Mouse (Mus musculus): ENCODE measurements around the gene Glmn.

Gene Glmn

GRCm38 (mm10) chr5:107597301-107598077 is at the start of gene Glmn, which contains the start of gene Rpap2:
TSS of gene Glmn (minus strand) at chr5:107597888.
TSS of gene Rpap2 (plus strand) at chr5:107597373.
- DNase-seq (ENCODE audit: low spot score): peak; percentile 63

GRCm38 (mm10) chr5:107645935-107646334 is 48.2 kb upstream of the Glmn start:
- DNase-seq (ENCODE audit: low spot score): no peak

- peak; percentile 36 for DNase-seq (ENCODE audit: low spot score)
These were observed 46.9 kb upstream of the Glmn start for GRCm38 (mm10) chr5:107644595-107644994.

- no peak for DNase-seq (ENCODE audit: low spot score)
These were observed 40.7 kb upstream of the Glmn start for GRCm38 (mm10) chr5:107638366-107638765.

- no peak for DNase-seq (ENCODE audit: low spot score)
These were observed 39.4 kb upstream of the Glmn start for GRCm38 (mm10) chr5:107637106-107637505.

- no peak for DNase-seq (ENCODE audit: low spot score)
These were observed 36.0 kb upstream of the Glmn start for GRCm38 (mm10) chr5:107633651-107634050.

- DNase-seq (ENCODE audit: low spot score): no peak
These were observed 23.6 kb upstream of the Glmn start for GRCm38 (mm10) chr5:107621327-107621726.

GRCm38 (mm10) chr5:107617986-107618385 is 20.3 kb upstream of the Glmn start:
- DNase-seq (ENCODE audit: low spot score): no peak

GRCm38 (mm10) chr5:107611224-107611623 is 13.5 kb upstream of the Glmn start:
- peak; percentile 69 for DNase-seq (ENCODE audit: low spot score)

- no peak for DNase-seq (ENCODE audit: low spot score)
These were observed 692 bp upstream of the Glmn start for GRCm38 (mm10) chr5:107598380-107598779.

GRCm38 (mm10) chr5:107569148-107569547 is 28.5 kb downstream of the Glmn start:
- no peak for DNase-seq (ENCODE audit: low spot score)

- DNase-seq (ENCODE audit: low spot score): peak; percentile 21
These were observed 40.7 kb downstream of the Glmn start for GRCm38 (mm10) chr5:107556969-107557368.

GRCm38 (mm10) chr5:107554336-107554735 is 43.4 kb downstream of the Glmn start:
- DNase-seq (ENCODE audit: low spot score): no peak

GRCm38 (mm10) chr5:107548444-107548843 is 49.2 kb downstream of the Glmn start:
- DNase-seq (ENCODE audit: low spot score): peak; percentile 9

GRCm38 (mm10) chr5:107547955-107548354 is 49.7 kb downstream of the Glmn start:
- peak; percentile 65 for DNase-seq (ENCODE audit: low spot score)

GRCm38 (mm10) chr5:107545927-107546326 is 51.8 kb downstream of the Glmn start:
- no peak for DNase-seq (ENCODE audit: low spot score)

- DNase-seq (ENCODE audit: low spot score): no peak
These were observed 56.0 kb downstream of the Glmn start for GRCm38 (mm10) chr5:107541696-107542095.

GRCm38 (mm10) chr5:107534581-107534980 is 63.1 kb downstream of the Glmn start, which contains the start of gene 1700028K03Rik:
TSS of gene 1700028K03Rik (plus strand) at chr5:107534709.
- DNase-seq (ENCODE audit: low spot score): no peak

- DNase-seq (ENCODE audit: low spot score): peak; percentile 20
These were observed 64.1 kb downstream of the Glmn start for GRCm38 (mm10) chr5:107533590-107533989.

GRCm38 (mm10) chr5:107528856-107529255 is 68.8 kb downstream of the Glmn start:
- no peak for DNase-seq (ENCODE audit: low spot score)

- DNase-seq (ENCODE audit: low spot score): no peak
These were observed 73.4 kb downstream of the Glmn start for GRCm38 (mm10) chr5:107524281-107524680.

GRCm38 (mm10) chr5:107521897-107522296 is 75.8 kb downstream of the Glmn start:
- no peak for DNase-seq (ENCODE audit: low spot score)

GRCm38 (mm10) chr5:107521386-107521785 is 76.3 kb downstream of the Glmn start:
- no peak for DNase-seq (ENCODE audit: low spot score)

- DNase-seq (ENCODE audit: low spot score): no peak
These were observed 79.1 kb downstream of the Glmn start for GRCm38 (mm10) chr5:107518602-107519001.

Data from c-Kit-positive CD71-positive TER-119-positive erythroid progenitor cells, embryonic 14.5 days (primary cell).